Mouse (Mus musculus): ENCODE results near the gene Mfsd4b1.

DNA sequence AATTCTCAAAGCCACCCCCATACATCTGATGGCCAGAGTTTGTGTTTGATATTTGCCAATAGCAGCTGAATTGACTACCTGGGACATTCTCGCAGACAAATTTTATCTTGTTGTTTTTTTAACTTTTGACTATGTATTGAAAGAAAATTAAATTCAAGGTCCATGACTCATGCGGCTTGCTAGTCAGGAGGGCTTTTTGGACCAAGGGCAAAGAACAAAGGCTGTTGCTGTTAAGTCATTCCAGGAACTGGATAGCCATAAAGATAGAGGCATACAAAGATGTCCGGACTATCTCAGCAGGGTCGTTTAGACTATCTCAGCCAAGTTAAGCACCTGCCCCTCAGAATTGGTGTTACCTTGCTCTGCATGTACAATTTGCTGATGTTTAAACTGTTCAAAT lies 47.7 kb downstream of the Mfsd4b1 start:
- no peak for TF ChIP-seq MAFK (IDR thresholded peaks at IDR 0.05; ENCODE audit: insufficient read depth, low read depth, low read length)
- no peak for TF ChIP-seq ZNF384 (IDR thresholded peaks at IDR 0.05; ENCODE audit: low read depth, low read length)
- TF ChIP-seq CHD2 (IDR thresholded peaks at IDR 0.05; ENCODE audit: low read depth, low read length) = no peak
